Mouse (Mus musculus): ENCODE measurements around the gene Gpr160. TPM values are rescaled to one million over a fixed set of nuclear protein-coding genes. Genes with fewer than 3 reads are reported as not detected.

Gene Gpr160
- total RNA-seq, 1 experiment from 2014 or later, result 23.2 TPM

DNA sequence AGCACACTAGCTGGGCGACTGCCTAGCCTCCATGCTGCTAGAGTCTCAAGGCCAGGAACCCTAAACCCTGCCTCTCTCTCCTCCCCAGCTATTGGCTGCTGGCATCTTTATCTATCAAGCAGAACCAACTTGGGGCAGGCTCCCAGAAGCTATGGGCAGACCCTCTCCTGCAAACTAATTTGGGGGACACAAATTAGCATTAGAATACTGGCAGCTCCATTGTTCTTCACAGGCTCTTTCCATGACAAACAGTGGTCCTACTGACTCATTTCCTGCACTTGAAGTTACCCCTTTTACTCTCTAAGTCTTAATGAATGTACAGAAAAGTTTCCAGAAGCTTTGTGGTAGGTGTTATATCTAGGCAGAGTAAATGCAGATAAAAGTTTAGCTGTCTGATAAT is 33.3 kb downstream of the Gpr160 start:
- ATAC-seq (replicated peaks; ENCODE audit: low read depth, poor library complexity, severe bottlenecking), result no peak

DNA sequence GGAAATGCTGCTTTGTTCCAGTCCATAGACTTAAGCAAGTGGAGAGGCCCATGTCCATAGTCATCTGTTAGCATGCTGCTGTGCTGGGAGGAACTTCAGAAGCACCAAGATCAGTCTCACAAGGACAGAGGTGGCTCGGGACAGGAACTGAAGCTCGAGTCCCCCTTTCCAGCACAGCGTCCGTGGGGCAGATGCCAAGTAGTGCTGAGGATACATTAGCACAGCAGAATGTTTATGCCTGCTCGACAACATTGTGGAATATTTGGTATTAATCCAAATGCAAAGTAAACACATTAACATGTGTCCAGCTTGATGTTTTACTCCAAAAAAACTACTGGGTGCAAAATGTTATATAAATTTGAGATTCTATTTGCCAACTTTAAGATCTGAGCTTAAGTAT is 41.0 kb downstream of the Gpr160 start:
- no peak for ATAC-seq (replicated peaks; ENCODE audit: low read depth, poor library complexity, severe bottlenecking)

DNA sequence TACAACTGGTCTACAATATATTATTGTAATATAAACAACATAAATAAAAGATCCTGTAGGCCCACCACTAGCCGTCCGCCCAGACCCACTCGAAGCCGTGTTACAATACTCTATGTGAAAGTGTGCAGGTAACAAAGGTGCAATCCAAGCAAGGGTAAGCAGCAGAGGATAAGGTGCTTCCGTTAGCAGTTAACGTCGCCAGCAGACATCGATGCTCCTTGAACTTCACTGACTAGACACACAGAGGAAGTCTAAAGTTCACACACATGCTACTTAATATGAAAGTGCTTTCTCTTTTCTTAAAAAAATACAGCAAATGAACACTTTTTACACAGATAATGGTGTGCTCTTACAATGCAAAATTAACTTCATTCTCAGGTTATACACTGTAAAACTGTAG is 43.7 kb downstream of the Gpr160 start:
- no peak for ATAC-seq (replicated peaks; ENCODE audit: low read depth, poor library complexity, severe bottlenecking)

DNA sequence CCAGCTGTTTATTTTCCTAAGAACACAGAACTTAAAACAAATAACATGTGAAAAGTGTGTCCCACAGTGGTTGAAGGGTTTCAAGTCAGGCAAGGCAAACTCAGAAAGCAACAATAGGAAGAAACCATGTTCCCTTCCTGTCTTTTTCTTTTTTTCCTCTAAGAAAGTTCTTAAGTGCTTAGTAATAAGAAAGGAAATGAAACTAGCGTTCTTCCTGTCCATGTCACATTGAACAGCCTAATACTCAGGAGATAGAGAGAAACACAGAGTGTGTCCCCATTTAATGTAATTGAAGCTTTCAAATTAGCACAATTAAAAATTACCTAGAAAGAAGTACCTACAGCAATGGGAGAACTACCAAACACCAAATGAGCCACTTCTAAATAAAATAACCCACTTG is 48.9 kb downstream of the Gpr160 start:
- ATAC-seq (replicated peaks; ENCODE audit: low read depth, poor library complexity, severe bottlenecking), result 0 out of 2 replicates have a peak, but pooled peaks have one; percentile 18

DNA sequence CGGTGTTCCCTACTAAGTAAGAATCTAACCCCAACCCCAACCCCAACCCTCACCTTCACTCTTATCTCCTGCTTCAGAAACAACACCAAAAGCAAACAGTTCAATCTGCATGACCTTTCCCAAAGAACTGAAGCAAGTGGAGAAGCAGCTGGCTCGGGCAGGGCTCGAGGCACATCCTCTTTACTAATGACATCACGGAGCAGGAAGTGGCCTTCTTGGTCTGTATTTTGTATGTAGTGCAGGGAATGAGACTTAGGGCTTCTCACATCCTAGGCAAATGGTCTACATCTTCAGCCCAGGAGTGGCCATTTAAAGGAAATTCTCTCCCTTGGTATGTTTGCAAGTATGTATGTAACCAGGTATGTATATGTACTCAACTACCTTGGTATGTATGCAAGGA is 61.4 kb downstream of the Gpr160 start:
- no peak for ATAC-seq (replicated peaks; ENCODE audit: low read depth, poor library complexity, severe bottlenecking)

DNA sequence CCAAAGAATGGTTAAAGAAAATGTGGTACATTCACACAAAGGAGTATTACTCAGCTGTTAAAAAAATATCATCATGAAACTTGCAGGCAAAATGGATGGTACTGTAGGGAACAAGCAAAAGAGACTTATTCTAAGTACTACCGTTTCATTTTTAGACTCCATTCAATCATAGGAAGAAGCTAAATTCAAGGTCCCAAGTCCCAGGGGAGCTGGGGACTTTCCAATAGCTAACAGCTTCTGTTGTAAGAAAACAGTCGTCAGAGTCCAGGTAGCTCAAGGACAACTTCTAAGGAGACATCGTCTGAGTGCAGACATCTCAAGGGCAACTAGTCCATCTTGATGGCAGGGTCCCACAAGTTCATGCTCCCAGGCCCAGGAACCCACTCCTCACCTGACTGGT is 71.9 kb downstream of the Gpr160 start:
- no peak for ATAC-seq (replicated peaks; ENCODE audit: low read depth, poor library complexity, severe bottlenecking)

DNA sequence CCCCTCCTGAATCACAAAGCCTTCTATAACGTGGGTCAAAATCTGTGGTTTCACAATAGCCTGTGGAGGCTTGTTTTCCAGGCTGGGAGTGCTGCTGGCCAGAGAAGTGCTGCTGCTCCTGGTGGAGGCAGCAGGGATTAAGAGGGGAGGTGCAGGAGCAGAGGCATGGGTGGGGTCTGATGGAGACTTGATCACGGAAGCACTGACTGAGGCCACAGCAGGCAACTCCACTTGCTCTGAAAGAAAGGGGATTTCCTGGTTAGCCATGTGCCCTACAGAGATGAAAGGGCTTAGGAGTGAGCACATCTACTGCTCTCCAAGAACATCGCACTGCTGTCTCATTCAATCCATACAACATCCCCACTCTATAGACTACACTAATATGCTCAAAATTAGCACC is 74.1 kb downstream of the Gpr160 start:
- no peak for ATAC-seq (replicated peaks; ENCODE audit: low read depth, poor library complexity, severe bottlenecking)

DNA sequence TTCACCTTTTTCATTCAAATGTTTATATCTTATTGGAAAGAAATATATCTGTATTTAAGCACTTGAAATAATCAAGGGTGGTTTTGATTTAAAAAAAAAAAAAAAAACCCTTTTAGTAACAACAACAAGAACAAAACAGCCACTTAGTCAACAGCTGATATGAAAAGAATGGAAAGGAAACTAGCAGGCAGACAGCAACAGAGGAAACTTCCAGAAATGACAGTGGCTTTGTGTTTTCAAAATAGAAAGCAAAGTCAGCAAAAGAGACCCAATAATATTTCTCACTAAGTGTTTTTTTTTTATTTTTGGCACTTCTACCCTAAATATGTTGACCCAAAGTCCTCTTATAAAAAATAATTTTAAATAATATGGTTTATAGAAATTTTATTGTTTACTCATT is 78.6 kb downstream of the Gpr160 start:
- ATAC-seq (replicated peaks; ENCODE audit: low read depth, poor library complexity, severe bottlenecking), result no peak

Other genes with a start within 250 kb of the Gpr160 start
- gene Lrriq4, start 211.4 kb upstream of the Gpr160 start, total RNA-seq (2017), result not detected in 2 replicates
- gene Lrrc34, start 208.1 kb upstream of the Gpr160 start, total RNA-seq (2017), result not detected in 2 replicates
- not detected in 2 replicates for gene Lrrc31, start 156.1 kb upstream of the Gpr160 start, total RNA-seq (2017)
- gene Samd7, start 109.7 kb upstream of the Gpr160 start, total RNA-seq (2017), result not detected in 2 replicates
- gene Sec62, start 63.1 kb upstream of the Gpr160 start, total RNA-seq (2017), result 88.0 and 105 TPM in 2 replicates
- 20.9 and 21.1 TPM in 2 replicates for gene Phc3, start 113.5 kb downstream of the Gpr160 start, total RNA-seq (2017)
- gene Prkci, start 139.8 kb downstream of the Gpr160 start, total RNA-seq (2017), result 11.3 and 12.9 TPM in 2 replicates
- gene Skil, start 239.1 kb downstream of the Gpr160 start, total RNA-seq (2017), result 22.9 and 32.8 TPM in 2 replicates

Measured in common myeloid progenitor, adult 5-6 weeks (primary cell).